Mouse (Mus musculus) kidney, postnatal 4 days (tissue): ENCODE measurements around the gene Cacnb1.

Source experiments
- DNase-seq, 2 experiments: peaks; one replicate each; pipeline ENCODE4 v3.0.0; 2021; ENCODE audit warnings: mixed read lengths in 2 of 2

Cacnb1 gene

DNA sequence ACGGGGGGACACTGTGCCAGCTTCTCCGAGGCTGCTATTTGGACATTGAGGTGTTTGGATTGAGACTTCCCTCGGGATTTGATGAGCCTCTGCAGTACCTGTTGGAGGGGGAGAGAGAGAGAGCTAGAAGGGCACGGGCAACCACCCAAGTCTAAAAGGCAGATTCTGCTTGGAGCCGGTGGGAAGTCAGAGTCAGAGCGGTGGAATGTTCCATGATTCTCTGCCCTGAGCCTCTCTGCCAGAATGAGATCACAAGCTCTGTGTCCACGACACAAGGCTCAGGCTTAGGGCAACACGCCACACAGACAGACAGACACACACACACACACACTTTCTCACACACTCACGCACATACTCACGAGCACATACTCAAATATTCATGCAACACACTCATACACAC, 17.1 kb downstream of the Cacnb1 start:
- DNase-seq: no peak

DNA sequence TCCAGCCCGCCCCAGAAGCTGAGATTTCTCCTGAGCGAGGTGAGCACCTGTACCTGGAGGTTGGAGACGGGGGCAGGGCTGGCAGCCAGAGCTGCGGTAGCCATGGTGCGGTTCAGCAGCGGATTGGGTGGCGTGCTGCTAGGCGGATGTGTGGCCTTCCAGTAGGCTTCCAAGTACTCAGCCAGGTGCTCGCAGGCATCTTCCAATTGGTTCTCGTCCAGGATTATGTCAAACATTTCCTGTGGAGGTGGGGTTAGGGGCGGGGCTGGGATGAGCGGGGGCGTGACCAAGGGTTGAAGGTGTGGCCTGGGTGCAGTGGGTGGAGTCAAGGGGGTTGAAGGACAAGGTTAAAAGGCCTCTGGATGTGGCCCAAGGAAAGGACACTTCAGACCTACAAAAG, 17.8 kb downstream of the Cacnb1 start:
- peak in 1 of 2 experiments; percentile 58 for DNase-seq

DNA sequence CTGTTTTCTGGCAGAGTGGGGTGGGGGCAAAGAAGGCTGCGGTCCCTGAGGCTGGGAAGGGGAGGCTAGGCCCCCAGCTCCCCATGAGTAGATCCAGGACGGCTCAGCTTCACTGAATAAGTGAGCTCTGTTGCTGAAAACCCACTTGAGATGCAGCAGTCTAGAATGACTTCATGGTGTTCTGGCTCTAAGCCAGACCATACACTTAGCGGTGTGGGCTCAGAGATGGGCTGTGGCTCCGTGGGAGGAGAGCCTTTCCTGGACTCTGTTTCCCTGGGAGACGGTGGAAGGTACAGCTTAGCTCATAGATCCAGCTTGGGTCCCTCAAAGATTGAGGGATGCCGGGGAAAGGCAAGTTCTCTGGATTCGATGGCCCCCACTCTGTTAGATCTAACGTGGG, 18.7 kb downstream of the Cacnb1 start:
- DNase-seq: no peak

DNA sequence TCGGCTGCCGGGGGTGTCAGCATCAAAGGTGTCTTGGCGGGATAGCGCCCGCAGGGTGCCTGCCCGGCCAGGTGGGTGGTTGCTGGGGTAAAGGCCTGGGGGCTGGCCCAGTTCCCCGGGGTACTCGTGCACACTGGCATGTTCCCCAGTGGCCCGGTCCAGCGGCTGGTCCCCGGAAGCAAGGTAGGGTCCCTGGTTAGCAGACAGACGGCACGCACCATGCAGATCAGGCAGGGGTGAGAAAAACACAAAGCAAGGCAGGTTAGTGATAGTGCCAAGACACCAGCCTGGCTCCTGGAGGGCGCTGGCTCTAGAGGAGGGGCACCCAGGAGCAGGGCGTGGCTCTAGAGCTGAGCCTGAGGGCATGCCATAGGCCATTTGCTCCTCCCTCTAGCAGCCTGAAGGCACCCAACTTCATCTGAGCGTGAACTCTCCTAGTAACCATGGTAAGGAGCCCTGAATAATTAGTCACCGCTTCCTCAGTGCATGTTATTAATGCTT, 19.6 kb downstream of the Cacnb1 start:
- peak in 1 of 2 experiments; percentile 58 for DNase-seq

DNA sequence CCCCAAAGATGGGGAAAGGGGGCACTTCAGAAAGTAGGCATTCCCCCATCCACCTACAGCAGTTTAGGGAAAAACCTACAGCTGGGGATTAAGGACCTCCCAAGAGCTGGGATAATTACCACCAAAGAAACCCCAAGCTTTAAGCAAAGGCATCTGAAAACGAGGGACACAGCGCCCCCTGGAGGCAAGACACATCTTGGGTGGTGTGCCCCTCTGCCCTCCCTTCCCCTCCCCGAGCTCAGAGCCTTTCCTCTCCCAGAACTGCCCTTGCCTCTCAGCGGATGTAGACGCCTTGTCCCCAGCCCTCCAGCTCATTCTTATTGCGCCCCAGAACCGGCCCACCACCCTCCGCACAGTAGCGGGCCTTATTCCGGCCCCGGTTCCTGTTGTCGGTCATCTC, 20.2 kb downstream of the Cacnb1 start:
- peak; percentile 90 to 92 for DNase-seq

DNA sequence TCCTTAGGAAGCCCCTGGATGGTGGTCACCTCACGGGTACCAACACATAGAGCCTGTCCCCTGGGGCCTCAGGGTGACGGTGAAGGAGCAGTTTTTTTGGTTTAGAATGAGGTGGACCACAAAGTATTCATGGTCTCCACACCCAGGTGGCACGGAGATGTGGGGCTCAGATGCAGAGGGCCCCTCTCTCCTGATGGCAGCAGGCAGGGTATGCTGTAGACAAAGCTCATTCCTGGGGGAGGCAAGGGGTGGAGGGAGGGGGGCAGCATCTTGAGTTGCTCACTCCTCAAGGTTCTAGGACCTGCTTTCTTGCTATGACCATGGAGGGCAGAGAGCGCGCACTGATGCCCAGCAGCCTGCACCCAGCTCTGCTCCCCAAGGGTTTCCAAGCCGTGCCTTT, 20.8 kb downstream of the Cacnb1 start:
- no peak for DNase-seq

DNA sequence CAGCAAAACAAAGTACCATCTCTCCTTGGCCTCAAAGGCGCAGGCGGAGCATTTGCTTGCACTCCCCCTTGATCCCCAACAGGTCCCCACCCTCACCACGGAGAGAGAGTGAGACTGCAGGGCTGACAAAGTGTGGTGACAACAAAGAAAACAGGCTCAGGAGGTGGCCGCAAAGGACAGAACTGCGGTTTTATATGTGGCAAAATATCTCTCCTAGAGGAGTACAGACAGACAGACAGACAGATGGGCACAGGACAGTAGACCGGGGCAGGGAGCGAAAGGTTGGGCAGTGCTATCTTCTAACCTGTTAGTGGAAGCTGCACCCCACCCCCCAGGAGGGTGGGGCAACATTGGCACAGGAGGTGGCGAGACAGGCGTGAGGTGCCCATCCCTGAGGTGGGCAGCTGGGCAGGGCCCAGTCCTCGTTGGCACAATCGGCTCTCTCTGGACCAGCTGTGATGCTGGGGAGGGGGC, 21.4 kb downstream of the Cacnb1 start:
- no peak for DNase-seq

DNA sequence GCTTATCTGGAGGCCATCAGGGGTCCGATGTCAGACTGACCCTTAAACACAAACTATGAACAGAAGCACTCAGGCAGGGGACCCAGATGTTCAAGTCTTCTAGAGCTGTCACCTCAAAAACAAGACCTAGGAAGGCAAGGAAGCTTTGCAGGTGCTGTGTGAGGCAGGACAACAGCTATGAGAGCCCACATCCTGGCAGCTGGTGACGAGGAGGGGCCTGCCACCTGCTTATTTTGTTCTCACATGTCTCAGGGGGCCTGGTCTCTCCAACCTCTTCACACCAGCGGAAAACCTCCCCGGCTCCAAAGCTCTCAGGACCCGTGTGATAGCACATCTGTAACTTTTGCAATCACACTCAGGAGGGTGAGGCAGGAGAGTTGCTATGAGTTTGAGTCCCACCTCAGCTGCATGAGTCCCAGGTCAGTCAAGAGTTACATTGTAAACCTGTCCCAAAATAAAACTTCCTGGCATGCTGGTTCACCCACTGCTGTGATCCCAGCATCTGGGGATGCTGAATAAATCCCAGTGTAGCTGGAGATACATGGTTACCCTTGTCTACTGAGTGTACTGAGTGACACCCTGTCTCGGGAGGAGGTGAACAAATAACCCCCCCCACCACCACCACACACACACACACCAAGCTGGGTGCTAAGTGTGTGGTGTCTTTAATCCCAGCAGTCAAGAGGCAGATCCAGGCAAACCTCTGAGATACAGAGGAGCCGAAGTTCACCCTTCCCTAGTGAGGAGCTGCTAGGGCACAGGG, 22.3 kb downstream of the Cacnb1 start:
- no peak for DNase-seq

DNA sequence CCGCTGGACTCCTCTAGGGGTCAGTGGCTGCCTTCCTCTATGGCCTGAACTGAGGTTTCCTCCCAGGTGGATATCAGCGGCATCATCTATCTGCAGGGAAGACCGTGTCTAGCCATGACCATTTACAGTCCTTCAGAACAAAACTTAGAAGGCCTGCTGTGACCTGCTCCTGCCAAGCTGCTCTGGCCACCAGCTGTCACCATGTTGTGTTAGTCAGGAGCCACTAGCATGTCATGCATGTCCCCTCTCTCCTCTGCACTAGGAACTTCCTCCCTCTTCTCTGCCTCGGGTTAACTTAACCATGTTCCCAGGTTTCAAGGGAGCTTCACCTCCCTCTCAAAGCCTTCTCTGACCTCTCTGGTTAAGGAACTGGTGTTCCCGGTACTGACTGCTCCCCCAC, 23.1 kb downstream of the Cacnb1 start:
- DNase-seq: no peak

DNA sequence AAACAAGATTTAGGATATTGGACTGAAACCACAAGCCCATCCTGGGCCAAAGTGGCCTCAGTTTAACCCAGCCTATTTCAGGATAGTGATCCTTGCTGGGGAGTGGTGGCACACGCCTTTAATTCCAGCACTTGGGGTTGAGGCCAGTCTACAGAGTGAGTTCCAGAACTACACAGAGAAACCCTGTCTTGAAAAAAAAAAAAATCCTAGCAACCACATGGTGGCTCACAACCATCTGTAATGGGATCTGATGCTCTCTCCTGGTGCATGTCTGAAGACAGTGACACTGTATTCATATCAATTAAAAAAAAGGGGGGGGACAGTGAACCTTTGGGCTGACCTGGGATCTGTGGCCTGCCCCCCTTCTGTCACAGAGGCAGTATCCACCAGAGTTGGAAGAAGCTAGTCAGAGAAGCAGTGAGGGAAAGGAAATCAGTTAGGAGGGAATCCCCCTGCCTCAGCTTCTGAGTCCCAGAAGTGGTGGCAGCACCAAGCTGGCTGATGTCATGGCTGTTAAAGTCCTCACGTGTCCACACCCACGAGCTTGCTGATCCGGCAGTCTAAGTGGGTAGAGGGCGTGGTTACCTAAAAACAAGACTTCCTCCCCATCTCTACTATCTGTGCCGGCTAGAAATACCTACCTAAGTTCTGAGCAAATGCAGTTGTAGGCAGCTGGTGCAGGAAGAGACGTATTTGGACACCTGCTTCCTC, 23.8 kb downstream of the Cacnb1 start:
- DNase-seq: no peak

DNA sequence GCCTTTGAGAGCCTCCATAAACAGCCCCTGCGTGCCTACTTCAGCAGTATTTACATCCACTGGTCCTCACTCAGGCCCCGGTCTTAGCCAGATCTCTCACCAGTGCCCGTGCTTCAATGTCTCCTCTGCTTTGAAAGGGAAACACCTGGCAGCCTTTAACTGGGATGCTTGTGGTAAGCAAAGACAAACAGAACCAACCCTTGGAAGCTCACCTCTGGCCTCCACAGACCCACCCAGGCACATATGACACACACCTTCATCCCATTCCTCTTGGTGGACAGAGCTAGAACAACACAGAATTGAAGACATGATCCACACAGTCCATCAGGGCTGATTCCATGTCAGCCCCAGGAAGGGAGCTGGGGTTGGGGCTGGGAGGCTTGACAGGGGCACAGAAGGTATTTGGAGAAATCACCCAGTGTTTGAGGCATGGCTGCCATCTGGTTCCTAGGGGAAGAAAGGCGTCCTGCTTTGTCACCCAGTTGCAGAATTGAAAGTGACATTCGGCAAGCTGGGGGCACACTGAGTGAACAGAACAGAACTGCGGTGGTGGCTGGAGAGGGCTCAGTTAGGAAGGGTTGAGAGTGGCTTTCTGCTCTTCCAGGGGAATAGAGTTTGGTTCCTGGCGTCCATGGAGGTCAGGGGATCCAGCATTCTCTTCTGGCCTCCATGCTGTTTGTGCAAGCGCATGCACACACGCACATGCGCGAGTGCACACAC, 24.6 kb downstream of the Cacnb1 start:
- no peak for DNase-seq

DNA sequence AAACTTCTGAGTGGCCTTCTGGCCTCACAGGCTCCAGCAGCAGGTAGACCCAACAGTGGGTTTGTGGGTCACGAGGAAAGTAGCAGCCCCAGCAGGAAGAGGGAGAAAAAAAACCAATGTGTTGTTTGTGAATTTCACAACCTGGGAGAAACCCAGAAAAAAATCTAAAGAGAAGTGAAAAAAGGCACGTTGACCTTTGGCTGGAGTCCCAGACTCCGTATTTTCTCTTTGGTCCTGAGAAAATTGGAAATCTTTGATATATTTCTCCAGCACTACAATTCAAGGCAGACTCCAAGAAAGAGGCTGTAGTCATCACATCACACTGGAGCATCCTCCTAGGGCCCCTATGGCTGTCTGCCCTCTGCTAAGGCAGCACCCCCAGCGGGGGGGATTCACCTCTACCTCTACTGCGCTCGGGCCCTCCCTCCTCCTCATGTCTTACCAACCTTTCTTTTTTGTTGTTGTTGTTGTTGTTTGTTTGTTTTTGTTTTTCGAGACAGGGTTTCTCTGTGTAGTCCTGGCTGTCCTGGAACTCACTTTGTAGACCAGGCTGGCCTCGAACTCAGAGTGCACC, 25.4 kb downstream of the Cacnb1 start:
- DNase-seq: no peak

DNA sequence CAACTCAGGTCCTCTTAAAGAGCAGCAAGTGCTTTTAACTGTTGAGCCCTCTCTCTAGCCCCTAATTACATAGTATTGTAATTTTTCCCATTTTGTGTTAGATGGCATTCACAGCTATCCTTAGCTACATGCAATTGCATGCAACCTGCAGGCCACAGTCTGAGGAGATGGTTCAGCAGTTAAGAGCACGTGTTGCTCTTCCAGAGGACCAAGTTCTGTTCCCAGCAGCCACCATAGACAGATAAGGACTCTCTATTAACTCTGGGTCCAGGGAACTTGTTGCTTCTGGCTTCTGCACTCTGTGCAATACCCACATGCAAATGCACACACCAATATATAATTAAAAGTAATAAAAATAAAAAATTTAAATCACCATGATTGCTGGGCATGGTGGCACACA, 26.1 kb downstream of the Cacnb1 start:
- no peak for DNase-seq

DNA sequence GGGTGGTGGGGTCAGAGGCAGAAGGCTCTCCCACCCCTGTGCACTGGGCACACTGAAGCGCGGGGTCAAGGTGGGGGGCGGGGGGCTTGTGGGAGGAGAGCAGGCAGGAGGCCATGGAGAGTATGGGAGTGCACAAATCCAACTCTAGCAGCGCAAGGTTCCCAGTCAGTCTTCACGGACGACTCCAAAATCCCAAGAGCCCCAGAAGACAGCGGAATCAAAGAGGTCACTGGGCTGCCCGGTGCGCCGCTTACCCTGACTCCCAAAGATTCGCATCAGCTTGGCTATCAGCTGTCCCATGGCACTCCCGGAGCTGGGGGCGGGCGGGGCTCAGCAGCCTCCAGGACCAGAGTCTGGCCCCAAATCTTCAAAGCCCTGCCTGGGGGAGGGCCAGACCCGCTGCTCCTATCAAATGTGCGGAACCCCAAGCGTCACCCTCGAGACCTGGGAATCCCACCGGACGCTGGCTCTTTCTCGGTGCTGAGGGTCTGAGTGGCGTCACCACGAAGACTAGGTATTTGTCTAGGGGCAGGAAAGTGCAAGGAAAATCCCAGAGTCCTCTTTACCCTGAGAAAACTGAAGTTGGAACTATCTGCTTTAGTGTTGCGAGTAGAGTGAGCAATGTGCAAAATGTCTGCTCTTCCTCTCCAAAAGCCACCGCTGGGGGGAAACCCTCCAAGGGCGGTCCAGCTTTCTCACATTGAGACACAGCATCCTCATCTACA, 27.1 kb downstream of the Cacnb1 start, which contains the start of gene Arl5c:
TSS of gene Arl5c (minus strand) at position 618 of the 725 bp plus-strand sequence.
- DNase-seq: peak; percentile 70 to 76

DNA sequence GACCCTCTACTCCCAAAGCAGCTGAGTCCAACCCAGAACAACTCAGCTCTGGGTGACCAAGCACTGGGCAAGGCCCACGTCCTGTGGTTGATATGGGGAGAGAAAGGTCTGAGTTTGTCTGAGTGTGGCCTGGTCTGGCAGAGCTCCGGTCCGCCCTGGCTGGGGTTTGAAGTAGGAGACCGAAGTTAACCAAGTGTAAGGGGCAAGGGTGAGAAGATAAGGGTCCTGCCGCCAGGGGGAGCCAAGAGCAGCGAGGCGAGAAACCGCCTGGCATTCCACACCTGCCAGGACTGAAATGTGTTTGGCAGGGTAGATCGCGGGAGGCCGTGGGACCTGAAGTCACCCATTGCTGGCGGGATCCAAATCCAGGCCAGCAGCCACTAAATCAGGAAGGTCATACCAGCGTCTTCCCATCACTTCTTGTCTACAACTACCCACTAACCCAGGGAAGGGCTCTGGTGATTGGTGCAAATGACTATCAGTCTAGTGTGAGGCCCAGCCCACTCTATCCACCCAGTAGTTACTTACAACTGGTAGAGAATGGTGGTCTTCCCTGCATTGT, 28.2 kb downstream of the Cacnb1 start:
- peak; percentile 88 to 90 for DNase-seq

DNA sequence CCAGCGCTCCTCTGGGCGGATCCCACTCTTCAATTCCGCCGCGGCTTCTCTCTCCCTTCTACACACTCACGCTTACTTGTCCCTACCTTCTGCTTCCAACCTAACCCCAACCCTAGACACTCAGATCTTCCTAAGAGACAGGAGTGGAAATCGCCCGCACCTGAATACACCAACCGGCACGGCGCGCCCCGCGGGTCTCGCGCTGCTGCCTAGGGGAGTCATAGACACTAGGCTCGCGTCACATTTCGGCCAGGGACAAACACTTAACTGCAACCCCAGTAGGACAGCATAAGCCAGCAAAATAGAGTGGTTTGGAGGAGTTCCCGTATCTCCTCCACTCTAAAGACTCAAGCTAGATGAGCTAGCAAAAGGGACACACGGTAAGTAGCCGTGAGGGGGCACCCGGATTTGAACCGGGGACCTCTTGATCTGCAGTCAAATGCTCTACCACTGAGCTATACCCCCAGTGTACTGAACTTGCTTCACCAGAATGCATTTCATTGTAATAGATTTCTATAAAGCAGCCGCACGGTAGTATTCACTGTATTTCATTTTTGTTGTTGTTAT, 34.2 kb downstream of the Cacnb1 start:
- DNase-seq: peak; percentile 88 to 92

DNA sequence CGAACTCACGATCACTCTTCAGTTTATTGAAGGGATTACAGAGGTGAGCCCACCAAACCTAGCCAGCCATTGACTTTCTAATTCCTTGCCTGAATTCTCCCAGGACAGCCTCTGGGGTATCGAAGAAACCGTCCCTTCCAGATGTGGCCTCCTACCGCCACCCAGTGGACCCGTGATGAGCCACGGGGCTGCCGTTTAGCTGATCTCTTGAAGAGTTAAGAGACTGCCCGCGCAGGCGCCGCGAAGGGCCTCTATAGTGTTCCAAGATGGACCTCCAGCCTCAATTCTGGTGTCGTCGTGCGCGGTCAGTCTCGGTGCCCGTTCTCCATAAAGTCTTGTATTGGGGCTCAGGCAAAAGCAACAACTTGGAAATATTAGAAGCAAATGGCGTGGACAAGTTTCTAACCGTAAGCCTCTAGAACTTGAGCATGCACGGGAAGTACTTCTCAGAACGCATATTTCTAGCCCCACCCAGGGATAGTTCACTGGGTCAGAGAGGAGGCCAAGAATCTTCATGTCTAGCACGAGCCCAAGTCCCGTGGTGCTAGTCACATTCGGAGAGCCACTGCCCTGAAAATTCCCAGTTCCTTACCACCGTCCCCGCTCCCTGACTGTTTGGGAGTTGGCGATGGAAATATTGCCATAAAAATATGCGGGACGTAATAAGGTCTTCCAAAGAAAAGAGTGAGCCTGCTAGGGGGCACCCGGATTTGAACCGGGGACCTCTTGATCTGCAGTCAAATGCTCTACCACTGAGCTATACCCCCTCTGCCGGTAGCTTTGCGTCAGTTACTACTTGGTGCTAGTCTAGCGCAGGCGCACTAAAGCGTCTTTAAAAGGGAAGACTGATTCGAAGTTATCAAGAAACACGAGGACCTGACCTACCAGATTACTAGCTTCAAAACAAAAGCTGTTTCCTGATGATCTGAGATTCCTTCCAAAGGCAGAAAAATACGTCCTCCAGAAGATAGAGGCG, 35.0 kb downstream of the Cacnb1 start:
- DNase-seq: peak; percentile 96 to 98

DNA sequence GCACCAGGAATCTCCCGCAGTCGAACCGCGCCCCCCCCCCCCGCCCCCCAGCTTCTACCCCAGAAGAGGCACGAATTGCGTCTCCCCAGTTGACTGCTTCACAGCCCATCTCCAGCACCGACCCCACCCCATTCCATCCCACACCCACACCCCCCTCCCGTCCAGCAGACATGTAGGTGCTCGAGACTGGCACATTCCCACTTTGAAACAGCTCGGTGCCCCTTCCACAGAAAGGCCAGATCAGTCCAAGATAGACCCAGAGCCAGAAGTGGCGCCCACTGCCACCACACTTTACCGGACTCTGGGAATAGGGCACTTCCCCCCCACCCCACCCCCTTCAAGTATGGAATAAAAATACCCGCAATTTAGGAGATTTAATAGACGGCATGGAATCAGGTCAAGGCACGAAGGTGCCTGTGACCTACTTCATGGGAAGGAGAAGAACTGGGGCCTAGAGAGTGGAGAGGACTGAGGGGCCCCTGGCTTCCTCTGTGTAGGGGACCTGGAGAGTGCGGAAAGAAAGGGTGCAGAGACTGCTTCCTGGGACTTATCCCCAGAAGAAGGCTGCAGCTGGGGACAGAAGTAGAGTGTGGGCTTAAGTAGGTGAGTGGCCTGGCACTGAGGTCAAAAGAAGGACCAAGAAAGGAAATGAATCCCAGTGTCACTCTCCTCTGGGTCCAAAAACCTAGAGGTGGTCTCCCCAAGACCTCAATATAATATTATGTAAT, 35.9 kb downstream of the Cacnb1 start:
- no peak for DNase-seq
